Mouse (Mus musculus) liver, postnatal 0 days (tissue): Measurements from ENCODE around the gene Akap7. TPM values are rescaled to one million over a fixed set of nuclear protein-coding genes. Genes with fewer than 3 reads are reported as not detected.

ENCODE experiments used
- ATAC-seq: fragments of 200-750 bp; cut with Nextera tagmentation; 2 replicates; pipeline ENCODE4 v1.8.0; 2017; ENCODE audit warnings: mild to moderate bottlenecking, moderate library complexity
- DNase-seq: peaks from one replicate; pipeline ENCODE4 v3.0.0-alpha.2; 2016
- H3K27ac ChIP-seq: fragments of 300-500 bp; sonication (generic); 2 replicates; pipeline ENCODE4 v1.5.1; 2014; ENCODE audit warnings: antibody characterized with exemption, moderate library complexity, mild to moderate bottlenecking, low read depth
- H3K27me3 ChIP-seq: fragments of 300-500 bp; sonication (generic); 2 replicates; pipeline ENCODE4 v1.6.1; 2014; ENCODE audit warnings: low read length, control low read depth, mixed read lengths; ENCODE audit not compliant: insufficient read depth
- H3K36me3 ChIP-seq: fragments of 300-500 bp; sonication (generic); replicated peaks from 2 replicates; pipeline ENCODE4 v1.6.1; 2014; ENCODE audit warnings: mild to moderate bottlenecking, control low read depth, low read length, moderate library complexity, mixed read lengths; ENCODE audit not compliant: insufficient read depth
- H3K4me1 ChIP-seq: fragments of 300-500 bp; sonication (generic); 2 replicates; pipeline ENCODE4 v1.6.1; 2014; ENCODE audit warnings: antibody characterized with exemption, mild to moderate bottlenecking, control low read depth; ENCODE audit not compliant: insufficient read depth
- H3K4me2 ChIP-seq: fragments of 300-500 bp; sonication (generic); 2 replicates; pipeline ENCODE4 v1.6.1; 2014; ENCODE audit warnings: low read depth, mild to moderate bottlenecking, low read length, moderate library complexity, mixed read lengths
- H3K4me3 ChIP-seq: fragments of 300-500 bp; sonication (generic); 2 replicates; pipeline ENCODE4 v1.5.1; 2014; ENCODE audit warnings: low read depth, low read length
- H3K9ac ChIP-seq: fragments of 300-500 bp; sonication (generic); replicated peaks from 2 replicates; pipeline ENCODE4 v1.6.1; 2014; ENCODE audit warnings: mild to moderate bottlenecking, moderate library complexity
- H3K9me3 ChIP-seq: fragments of 300-500 bp; sonication (generic); 2 replicates; pipeline ENCODE4 v1.6.1; 2016; ENCODE audit warnings: mild to moderate bottlenecking, control low read depth, low read length, mixed read lengths
- CTCF ChIP-seq: sonication (generic); IDR thresholded peaks from 2 replicates; pipeline ENCODE4 v1.5.1; 2016; ENCODE audit warnings: antibody characterized with exemption, low read depth
- EP300 ChIP-seq: IDR thresholded peaks from 2 replicates; pipeline ENCODE4 v1.6.1; 2016; ENCODE audit warnings: antibody characterized with exemption, low read depth, mild to moderate bottlenecking
- WGBS: fragments of 180-500 bp; shearing (Covaris S2); extraction: QIAGEN DNeasy Blood & Tissue Kit; methylation state at CpG from one replicate; pipeline ENCODE4 v1.1.7; 2014; ENCODE audit not compliant: insufficient replicate concordance; 5-methylcytosine and 5-hydroxymethylcytosine counted together
- polyA plus RNA-seq: library from polyadenylated mRNA; unstranded; fragments of >200 nt; fragmentation: Nextera tagmentation; extraction: Ambion mirVana; gene quantifications from 2 replicates; pipeline ENCODE4 v1.2.1, GENCODE M21; 2015

Gene Akap7
- polyA plus RNA-seq, 1 experiment from 2014 or later: 15.9 TPM

DNA sequence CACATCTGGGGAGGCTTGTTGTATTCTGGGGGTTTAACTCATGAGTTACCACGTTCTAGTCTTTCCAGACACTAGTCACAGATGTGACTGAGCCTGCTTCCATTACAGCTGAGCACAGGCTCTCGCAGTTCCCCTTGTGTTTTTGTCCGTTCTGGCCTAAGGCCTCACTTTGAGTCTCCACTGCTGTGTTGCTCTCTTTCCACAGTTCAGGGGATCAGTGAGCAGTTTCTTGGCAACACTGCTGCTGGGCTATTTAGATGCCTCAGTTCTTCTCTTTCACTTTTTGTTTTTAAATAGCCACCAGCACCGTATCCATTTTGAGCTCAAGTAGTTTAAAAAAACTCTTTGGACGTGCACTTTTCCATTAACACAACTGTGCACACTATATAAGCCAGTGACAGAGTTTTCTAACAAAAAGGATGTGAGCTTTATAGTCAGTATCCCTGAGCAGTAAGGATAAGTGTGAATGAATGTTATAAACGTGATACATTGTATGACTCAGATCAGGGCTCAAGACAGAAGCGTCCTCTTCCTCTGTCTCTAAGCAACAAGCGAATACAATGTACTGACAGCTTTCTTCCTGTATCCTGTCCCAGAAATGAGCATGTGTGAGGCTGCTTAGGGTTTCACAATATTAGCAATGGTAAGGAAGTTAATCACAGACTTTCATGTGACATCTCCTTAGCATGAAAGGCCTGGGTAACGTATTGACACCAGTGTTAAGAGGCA lies 23.8 kb upstream of the Akap7 start:
- peak; percentile 80 for ATAC-seq
- H3K27ac ChIP-seq: no peak overlapping the region

DNA sequence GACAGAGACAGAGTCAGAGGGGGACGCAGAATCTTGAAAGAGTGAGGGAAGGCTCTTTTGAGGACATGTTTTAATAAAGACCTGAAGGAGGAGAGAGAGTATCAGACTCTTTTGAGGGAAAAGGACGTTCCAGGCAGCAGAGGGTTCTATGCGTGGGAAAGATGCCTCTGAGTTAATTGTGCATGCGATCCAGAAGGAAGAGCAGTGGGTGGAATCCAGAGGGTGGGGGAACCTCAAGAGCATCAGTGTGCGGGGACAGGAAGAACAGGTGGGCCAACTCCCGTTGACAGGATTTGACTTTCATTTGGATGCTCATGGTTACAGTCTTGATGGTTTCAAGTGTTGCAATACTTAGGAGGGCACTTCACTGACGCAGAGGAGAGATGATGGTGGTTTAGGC lies 22.4 kb upstream of the Akap7 start:
- Histone ChIP-seq H3K27ac (no peak overlapping the region), H3K36me3 (no peaks in the 10 kb centered on the region), H3K9ac (no peak overlapping the region), H3K27me3 (no peaks in the 10 kb centered on the region), H3K4me3 (no peak overlapping the region), H3K4me2 (no peak overlapping the region), H3K9me3 (no peaks in the 10 kb centered on the region), H3K4me1 (no peaks in the 10 kb centered on the region)
- ATAC-seq (no peak), DNase-seq (no peak)
- 85% methylated on average over 7 of the region's 7 CpGs for WGBS
- TF ChIP-seq CTCF (no peak), EP300 (no peak)

More for the DNA sequence above, 23.8 kb upstream of the Akap7 start:
- no peaks in the 10 kb centered on the region for H3K27me3 ChIP-seq
- no peak for TF ChIP-seq EP300
- TF ChIP-seq CTCF: no peak
- H3K9ac ChIP-seq: no peak overlapping the region
- H3K9me3 ChIP-seq: no peaks in the 10 kb centered on the region
- H3K4me2 ChIP-seq: no peak overlapping the region
- H3K4me1 ChIP-seq: no peaks in the 10 kb centered on the region
- WGBS: 51% methylated on average over 9 of the region's 9 CpGs
- no peak overlapping the region for H3K4me3 ChIP-seq
- no peaks in the 10 kb centered on the region for H3K36me3 ChIP-seq
- no peak for DNase-seq

DNA sequence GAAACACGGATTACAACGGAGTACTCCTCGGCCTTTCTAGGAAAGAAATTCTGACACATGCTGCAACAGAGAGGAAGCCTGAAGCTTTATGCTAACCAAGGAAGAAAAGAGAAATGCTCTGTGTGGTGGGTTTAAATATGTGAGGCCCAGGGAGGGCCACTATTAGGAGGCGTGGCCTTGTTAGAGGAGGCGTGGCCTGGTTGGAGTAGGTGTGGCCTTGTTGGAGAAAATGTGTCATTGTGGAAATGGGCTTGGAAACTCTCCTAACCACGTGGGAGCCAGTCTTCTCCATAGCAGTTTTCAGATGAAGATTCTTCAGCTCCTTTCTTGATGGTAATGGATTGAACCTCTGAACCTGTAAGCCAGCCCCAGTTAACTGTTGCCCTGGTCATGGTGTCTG lies 19.8 kb upstream of the Akap7 start:
- Histone ChIP-seq H3K4me3 (no peak overlapping the region), H3K4me2 (no peak overlapping the region), H3K9me3 (no peaks in the 10 kb centered on the region), H3K27ac (no peak overlapping the region), H3K9ac (no peak overlapping the region), H3K27me3 (no peaks in the 10 kb centered on the region), H3K4me1 (no peaks in the 10 kb centered on the region), H3K36me3 (no peaks in the 10 kb centered on the region)
- DNase-seq: no peak
- WGBS: 75% methylated on average over 6 of the region's 6 CpGs
- TF ChIP-seq CTCF (no peak), EP300 (no peak)
- ATAC-seq: no peak

DNA sequence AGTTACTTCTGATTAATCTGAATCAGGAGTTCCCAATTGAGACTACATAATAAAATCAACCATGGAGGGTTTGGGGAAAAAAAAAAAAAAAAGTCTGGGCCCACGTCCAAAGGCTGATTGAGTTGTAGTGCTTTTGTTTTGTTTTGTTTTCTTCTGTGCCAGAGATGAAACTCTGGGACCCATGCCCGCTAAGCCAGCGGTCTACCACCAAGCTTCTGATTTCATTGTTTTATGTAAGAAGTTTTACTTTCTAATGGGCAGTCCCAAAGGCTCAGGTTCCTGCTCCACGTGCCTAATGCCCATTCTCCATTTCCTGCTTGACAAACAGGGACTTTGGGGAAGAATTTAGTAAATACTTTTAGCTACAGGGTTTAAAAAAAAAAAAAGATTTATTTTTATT lies 18.0 kb upstream of the Akap7 start:
- DNase-seq (no peak), ATAC-seq (no peak)
- Histone ChIP-seq H3K4me2 (no peak overlapping the region), H3K9me3 (no peaks in the 10 kb centered on the region), H3K4me1 (no peaks in the 10 kb centered on the region), H3K36me3 (no peaks in the 10 kb centered on the region), H3K27me3 (no peaks in the 10 kb centered on the region), H3K4me3 (no peak overlapping the region), H3K9ac (no peak overlapping the region), H3K27ac (no peak overlapping the region)
- WGBS: 76% methylated on average over 4 of the region's 4 CpGs
- no peak for TF ChIP-seq EP300
- TF ChIP-seq CTCF: no peak

DNA sequence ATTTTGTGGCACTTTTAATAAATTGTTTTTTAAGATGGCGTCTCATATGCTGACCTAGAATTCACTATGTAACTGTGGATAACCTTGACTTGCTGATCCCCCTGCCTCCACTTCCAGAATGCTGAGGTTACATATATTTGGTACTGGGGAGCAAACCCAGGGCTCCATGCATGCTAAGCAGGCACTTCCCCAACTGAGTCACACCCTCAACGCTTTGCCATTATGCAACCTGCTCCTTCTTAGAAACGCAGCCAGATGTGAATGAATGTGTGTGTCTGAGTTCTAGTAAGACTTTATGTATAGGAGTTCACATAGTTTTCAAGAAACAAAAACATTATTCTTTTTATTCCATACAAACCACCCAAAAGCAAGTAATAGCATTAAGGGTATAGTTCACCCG lies 13.5 kb upstream of the Akap7 start:
- DNase-seq (no peak), ATAC-seq (no peak)
- 64% methylated on average over 4 of the region's 4 CpGs for WGBS

DNA sequence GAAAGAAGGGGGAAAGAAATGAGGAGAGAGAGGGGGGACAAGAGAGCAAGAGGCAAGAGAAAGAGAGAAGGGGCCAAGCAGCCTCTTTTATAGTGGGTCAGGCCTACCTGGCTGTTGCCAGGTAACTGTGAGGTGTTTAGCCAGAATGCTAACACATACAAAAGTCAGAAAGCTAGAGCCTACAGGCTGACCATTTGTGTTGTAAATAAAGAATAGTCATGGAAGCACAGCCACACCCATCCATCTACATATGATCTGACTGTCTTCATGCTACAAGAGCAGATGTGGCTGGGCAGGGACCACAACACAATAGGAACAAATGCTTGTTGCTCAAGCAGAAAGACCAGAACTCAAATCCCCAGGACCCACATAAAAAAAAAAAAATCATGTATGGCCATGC lies 11.9 kb upstream of the Akap7 start:
- TF ChIP-seq CTCF: no peak
- TF ChIP-seq EP300: no peak
- H3K9me3 ChIP-seq: no peaks in the 10 kb centered on the region
- no peaks in the 10 kb centered on the region for H3K36me3 ChIP-seq
- DNase-seq (no peak), ATAC-seq (no peak)
- H3K4me1 ChIP-seq: peaks cover 12% of the 10 kb centered on the region
- no peak overlapping the region for H3K27ac ChIP-seq
- H3K27me3 ChIP-seq: no peaks in the 10 kb centered on the region
- no peak overlapping the region for H3K4me2 ChIP-seq
- H3K4me3 ChIP-seq: no peak overlapping the region
- H3K9ac ChIP-seq: no peak overlapping the region

More for the DNA sequence above, 13.5 kb upstream of the Akap7 start:
- no peaks in the 10 kb centered on the region for H3K9me3 ChIP-seq
- H3K4me2 ChIP-seq: no peak overlapping the region
- H3K27me3 ChIP-seq: no peaks in the 10 kb centered on the region
- H3K4me3 ChIP-seq: no peak overlapping the region
- no peaks in the 10 kb centered on the region for H3K36me3 ChIP-seq
- H3K9ac ChIP-seq: no peak overlapping the region
- H3K4me1 ChIP-seq: peaks cover 12% of the 10 kb centered on the region
- no peak for TF ChIP-seq CTCF
- TF ChIP-seq EP300: no peak
- no peak overlapping the region for H3K27ac ChIP-seq
